Mouse (Mus musculus): ENCODE results near the gene Sdk2.

- TF ChIP-seq CTCF (IDR thresholded peaks at IDR 0.05) (no peak), EP300 (IDR thresholded peaks at IDR 0.05) (no peak)
Observed at GRCm38 (mm10) chr11:113965214-113965613, 101.6 kb downstream of the Sdk2 start.
